Mouse (Mus musculus) frontal cortex, adult 2 months (tissue): Measurements from ENCODE around the gene Chrna4. TPM values are rescaled to one million over a fixed set of nuclear protein-coding genes. Genes with fewer than 3 reads are reported as not detected.

Source experiments
- DNase-seq, 2 experiments: peaks; one replicate each; pipeline ENCODE4 v3.0.0; 2022; ENCODE audit warnings: low spot score in 1 of 2; ENCODE audit errors: extremely low spot score in 1 of 2
- polyA plus RNA-seq: library from polyadenylated mRNA; depleted of rRNA; stranded (reverse); fragments of >200 nt; gene quantifications from 2 replicates; pipeline ENCODE4 v1.2.3, GENCODE M21; 2012

Chrna4 gene
- polyA plus RNA-seq, 1 experiment: 13.7 TPM

DNA sequence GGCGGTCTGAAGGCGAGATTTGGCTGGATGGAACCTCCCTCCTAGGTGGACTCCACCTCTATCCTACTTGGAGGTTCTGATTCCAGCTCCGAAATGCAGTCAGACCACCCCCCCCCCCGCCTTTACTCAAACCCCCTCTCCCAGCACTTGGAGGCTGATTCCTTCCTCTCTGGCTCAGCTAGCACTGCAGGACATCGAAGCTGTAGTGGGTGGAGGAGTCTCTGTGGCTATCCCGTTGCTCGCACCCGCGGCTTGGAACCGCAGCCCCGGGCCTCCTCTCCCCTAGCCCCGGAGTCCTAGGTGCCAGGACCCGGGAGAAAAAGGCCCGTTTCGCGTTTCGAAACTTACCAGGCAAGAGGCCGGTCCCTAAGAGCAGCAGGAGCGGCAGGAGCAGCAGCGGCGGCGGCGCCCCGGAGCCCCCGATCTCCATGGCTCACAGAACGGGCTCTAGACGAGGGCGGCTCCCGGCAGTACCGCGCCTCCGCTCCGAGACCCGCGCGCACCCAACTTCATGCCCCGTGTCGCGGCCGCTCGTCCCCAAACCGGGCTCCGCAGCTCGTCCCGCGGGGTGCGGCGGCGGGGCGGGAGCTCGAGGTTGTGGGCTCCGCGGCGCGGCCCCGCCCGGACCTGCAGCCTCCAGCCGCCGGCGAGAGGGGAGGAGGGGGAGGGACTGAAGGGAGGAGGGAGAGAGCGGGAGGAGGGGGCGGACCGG lies 4.5 kb downstream of the Chrna4 start:
- peak in 1 of 2 experiments; percentile 16 for DNase-seq

DNA sequence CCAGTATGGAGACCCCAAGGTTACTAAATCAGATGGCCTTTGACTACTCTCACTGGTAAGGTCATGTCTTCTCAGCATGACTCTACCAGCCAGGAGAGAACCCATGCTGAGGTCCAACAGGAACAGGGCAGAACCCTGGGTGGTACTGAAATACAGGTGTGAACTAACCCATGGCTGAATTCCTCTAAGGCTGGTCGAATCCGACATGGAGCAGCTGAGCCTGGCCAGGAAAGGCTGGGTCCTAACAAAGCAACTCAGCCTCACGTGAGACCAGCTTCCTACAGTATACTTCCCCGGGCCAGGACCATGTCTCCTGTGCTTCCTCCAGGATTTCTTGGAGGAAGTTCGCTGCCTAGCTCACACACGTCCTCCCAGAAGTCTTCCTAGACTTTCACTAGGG lies 6.8 kb downstream of the Chrna4 start:
- DNase-seq: no peak

DNA sequence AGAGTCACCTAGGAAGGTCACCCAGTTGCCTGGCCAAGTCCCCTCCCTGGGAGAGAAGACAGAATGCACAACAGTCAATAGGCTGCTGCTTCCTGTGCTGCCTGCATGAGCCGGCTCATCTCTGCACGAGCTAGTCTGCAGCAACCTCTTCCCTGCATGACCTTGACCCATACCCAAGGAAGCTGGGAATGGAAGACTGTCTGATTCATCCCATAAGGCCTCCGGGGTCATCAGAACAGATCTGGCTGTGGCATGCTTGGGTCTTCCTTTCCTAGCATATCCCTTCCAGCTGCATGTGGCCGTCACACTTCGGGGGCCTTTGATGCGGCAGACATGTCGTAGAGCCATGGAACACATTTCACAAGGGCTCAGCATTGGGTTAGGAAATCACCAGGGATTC lies 8.2 kb downstream of the Chrna4 start:
- DNase-seq: no peak

DNA sequence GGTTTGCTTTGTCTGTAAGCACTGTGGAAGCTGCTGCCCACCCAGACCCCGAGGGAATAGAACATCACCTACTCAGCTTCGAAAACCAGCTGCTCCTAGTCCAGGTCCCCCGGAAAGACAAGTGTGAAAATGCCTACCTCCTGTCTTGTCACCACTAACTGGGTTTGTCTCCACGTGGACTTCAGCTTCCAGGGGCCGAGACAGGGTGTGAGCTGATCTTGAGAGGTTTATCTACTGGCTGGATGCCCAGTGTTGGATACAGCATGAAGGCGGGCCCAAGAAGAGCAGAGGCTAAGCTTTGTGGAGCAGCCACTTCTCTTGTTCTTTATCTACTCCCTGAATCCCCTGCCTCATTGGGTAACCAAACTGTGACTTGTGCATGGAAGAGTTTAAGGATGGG lies 10.0 kb downstream of the Chrna4 start:
- no peak for DNase-seq

- peak in 1 of 2 experiments; percentile 36 for DNase-seq
These were observed 10.9 kb downstream of the Chrna4 start for GRCm38 (mm10) chr2:181032407-181032806.

GRCm38 (mm10) chr2:181031406-181031934 lies 11.9 kb downstream of the Chrna4 start:
- peak in 1 of 2 experiments; percentile 53 for DNase-seq

GRCm38 (mm10) chr2:181008339-181008738 lies 35.0 kb downstream of the Chrna4 start:
- no peak for DNase-seq

- DNase-seq: no peak
These were observed 36.3 kb downstream of the Chrna4 start for GRCm38 (mm10) chr2:181007054-181007453.

- no peak for DNase-seq
These were observed 46.4 kb downstream of the Chrna4 start for GRCm38 (mm10) chr2:180996905-180997304.

DNA sequence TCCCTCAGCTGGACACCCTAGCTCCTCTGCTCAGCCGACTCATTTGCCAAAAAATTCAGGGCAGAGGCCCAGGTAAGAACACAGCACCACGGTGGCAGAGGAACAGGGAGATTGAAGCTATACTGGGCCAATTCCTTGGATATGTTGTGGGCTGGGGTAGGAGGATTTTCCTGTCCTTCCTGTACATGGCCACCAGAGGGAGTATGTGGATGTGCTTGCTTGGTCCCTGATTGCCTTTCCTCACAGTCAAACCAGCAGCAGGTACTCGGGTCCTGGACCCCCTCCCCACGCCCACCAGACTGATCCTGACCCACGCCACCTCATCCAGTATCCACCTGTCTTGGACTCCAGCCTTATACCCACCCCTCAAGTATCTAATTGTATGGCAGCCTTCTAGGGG lies 46.9 kb downstream of the Chrna4 start:
- DNase-seq: peak; percentile 43 to 75

- DNase-seq: no peak
These were observed 47.9 kb downstream of the Chrna4 start for GRCm38 (mm10) chr2:180995457-180995856.

GRCm38 (mm10) chr2:180994360-180994759 lies 49.0 kb downstream of the Chrna4 start:
- no peak for DNase-seq

GRCm38 (mm10) chr2:180990347-180990746 lies 53.0 kb downstream of the Chrna4 start:
- DNase-seq: peak in 1 of 2 experiments; percentile 22

DNA sequence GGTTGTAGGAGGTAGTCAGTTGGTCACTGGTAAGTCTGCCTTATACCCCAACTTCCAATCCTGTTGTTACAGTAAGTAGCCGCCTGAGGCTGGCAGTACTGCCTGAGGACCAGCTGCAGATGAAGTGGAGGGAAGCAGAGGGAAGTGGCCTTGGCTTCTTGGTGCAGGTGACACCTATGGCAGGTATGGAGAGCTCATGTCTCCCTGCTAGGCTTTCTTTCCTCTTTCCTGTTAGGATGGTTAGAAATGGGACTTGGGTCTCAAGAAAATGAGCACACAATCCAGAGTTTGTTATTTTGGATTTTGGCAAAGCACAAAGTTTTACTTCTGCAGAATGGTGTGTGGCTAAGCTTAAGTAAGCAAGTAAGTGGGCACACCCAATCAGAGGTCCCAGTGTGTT lies 54.4 kb downstream of the Chrna4 start:
- no peak for DNase-seq

GRCm38 (mm10) chr2:180988347-180988913 lies 54.9 kb downstream of the Chrna4 start:
- peak in 1 of 2 experiments; percentile 32 for DNase-seq

GRCm38 (mm10) chr2:180987432-180988030 lies 55.8 kb downstream of the Chrna4 start:
- no peak for DNase-seq

GRCm38 (mm10) chr2:180987001-180987400 lies 56.3 kb downstream of the Chrna4 start:
- DNase-seq: no peak

GRCm38 (mm10) chr2:180986449-180986848 lies 56.9 kb downstream of the Chrna4 start, which contains the start of gene Col20a1:
Gene Col20a1, plus strand, starts transcription at chr2:180986535.
- DNase-seq: no peak

DNA sequence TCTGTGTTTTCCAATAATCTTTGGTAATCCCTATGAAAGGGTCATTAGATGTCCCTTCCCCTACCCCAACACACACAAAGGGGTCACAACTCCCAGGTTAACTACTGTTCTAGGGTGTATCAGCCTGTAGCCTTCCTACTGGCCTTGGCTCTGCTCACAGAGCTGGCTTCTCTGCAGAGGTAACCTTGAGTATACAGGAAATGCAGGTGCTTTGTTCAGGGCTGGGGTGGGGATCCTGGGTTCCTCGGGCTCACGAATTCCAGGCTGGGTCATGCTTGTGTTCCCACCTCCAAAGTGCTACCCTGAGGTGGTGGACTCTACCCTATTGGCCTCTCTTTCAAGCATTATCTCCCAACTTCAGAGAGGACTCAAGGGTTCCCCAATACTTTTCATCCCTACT lies 57.7 kb downstream of the Chrna4 start:
- DNase-seq: no peak

DNA sequence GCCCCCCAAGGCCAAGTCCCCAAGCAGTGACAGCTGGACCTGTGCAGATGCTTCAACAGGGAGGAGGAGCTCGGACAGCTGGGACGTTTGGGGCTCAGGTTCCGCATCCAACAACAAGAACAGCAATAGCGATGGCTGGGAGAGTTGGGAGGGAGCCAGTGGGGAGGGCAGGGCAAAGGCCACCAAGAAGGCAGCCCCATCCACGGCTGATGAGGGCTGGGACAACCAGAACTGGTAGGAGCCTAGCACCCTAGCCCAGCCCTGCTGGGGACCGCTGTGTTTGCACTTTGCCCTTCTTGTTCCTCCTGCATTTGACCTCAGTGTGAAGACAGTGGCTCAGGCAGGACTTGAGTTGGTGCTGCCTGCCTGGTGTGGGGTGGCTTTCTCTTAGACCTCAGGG lies 62.2 kb downstream of the Chrna4 start:
- DNase-seq: no peak
